Mouse (Mus musculus): ENCODE results near the gene Adap1. TPM values are rescaled to one million over a fixed set of nuclear protein-coding genes. Genes with fewer than 3 reads are reported as not detected.
A peak's percentile ranks its signal among the peaks of the same experiment; 100 is the strongest.

Gene Adap1
- polyA plus RNA-seq, 1 experiment from 2014 or later, result 4.5 TPM

DNA sequence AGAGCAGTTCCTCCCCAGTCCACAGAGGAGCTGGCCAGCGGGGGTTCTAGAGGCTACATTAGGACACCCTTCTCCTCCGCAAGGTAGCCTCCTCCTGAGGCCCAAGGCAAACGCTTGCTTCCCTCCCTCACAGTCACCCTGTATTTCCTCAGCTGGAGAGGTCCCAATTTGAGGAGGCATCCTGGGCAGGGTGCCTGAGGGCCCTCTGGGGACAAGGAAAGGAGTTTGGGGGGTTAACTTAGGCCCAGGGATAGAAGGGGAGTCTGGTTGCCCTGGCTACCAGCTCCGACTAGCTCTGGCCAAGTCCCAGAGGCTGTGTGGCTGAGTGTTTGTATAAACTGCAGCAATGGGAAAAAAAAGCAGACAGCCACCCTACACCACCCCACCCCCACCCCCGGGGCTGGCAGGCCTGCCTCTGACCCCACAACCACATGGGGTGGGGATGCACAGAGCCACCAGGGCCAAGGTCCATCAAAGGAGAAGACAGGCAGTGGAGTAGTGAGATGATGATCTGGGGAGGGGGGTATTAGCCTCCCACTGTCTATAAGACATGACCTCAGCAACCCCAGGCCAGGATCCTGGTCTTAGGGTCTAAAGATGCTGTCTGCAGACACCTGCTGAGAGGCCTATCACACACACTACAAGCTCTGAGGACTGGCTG is 39.6 kb upstream of the Adap1 start:
- Histone ChIP-seq H3K9me3 (no peaks in the 10 kb centered on the region), H3K27me3 (no peaks in the 10 kb centered on the region), H3K27ac (replicated peaks) (0 out of 2 replicates have a peak overlapping the region, but pooled peaks have one; percentile 30), H3K4me2 (replicated peaks) (no peak overlapping the region), H3K4me1 (peaks cover 12% of the 10 kb centered on the region), H3K4me3 (no peak overlapping the region), H3K36me3 (0 out of 2 replicates have a peak, but pooled peaks cover 10% of the 10 kb centered on the region), H3K9ac (replicated peaks) (no peak overlapping the region)
- 29% methylated on average over 5 of the region's 5 CpGs for WGBS
- 0 out of 2 replicates have a peak, but pooled peaks have one; percentile 12 for ATAC-seq (ENCODE audit: low FRiP score, low read depth)

DNA sequence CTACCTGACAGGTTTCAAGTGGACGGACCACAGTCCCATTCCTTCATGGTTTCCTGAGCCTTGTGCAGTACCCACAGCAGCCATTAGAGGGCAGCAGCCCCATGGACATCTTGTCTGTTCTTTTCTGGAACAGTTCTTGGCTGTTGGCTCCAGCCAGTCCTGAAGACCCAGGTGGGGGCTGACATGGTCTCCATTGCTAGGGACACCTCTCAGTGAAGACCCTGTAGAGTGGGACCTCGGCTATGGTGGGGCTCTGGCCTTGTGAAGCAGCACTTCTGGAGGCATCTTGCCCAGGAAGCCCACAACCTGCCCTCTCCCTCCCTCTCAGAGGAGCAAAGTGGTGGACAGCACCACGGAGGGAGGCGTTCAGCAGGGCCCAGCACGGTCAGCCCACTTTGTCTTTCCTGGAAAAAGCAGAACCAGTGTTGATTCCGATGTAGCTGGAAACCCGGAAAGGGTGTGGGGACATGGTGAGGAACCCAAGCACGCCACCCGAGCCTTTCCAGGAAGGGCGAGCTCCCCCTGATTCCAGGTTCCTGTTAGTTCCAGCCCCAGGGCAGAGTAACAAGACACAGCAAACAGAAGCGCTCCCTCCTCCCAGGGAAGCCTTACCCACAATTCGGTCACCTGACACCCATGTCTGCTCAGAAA is 39.0 kb upstream of the Adap1 start:
- Histone ChIP-seq H3K27ac (replicated peaks) (no peak overlapping the region), H3K9me3 (no peaks in the 10 kb centered on the region), H3K4me3 (no peak overlapping the region), H3K9ac (replicated peaks) (no peak overlapping the region), H3K27me3 (no peaks in the 10 kb centered on the region), H3K4me2 (replicated peaks) (no peak overlapping the region), H3K4me1 (peaks cover 12% of the 10 kb centered on the region), H3K36me3 (0 out of 2 replicates have a peak, but pooled peaks cover 10% of the 10 kb centered on the region)
- WGBS, result 39% methylated on average over 12 of the region's 12 CpGs
- peak; percentile 34; the same call in 1 of the 2 replicates for ATAC-seq (ENCODE audit: low FRiP score, low read depth)

GRCm38 (mm10) chr5:139363858-139364257 is 38.4 kb upstream of the Adap1 start:
- Histone ChIP-seq H3K9me3 (no peaks in the 10 kb centered on the region), H3K27me3 (no peaks in the 10 kb centered on the region), H3K27ac (replicated peaks) (no peak overlapping the region), H3K4me3 (no peak overlapping the region), H3K4me2 (replicated peaks) (no peak overlapping the region), H3K9ac (replicated peaks) (no peak overlapping the region), H3K36me3 (0 out of 2 replicates have a peak, but pooled peaks cover 10% of the 10 kb centered on the region), H3K4me1 (peaks cover 12% of the 10 kb centered on the region)
- ATAC-seq (ENCODE audit: low FRiP score, low read depth), result no peak
- WGBS, result 75% methylated on average over 7 of the region's 7 CpGs

DNA sequence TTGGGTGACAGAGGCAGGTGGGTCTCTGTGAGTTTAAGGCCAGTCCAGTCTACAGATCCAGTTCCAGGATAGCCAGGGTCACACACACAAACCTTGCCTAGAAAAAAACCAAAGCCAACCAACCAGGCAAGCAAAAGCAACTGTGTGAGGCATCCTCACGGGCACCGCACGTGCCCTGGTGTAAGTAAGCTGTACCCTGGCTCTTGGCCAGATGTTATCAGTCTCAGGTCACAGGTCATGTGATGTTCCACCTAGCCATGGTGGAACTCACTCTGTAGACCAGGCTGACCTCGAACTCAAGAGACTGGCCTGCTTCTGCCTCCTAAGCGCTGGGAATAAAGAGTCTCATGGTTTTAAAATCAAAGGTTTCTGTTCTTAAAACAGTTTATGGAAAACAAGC is 33.8 kb upstream of the Adap1 start:
- no peak overlapping the region for H3K27ac ChIP-seq (replicated peaks)
- H3K36me3 ChIP-seq, result 0 out of 2 replicates have a peak, but pooled peaks cover 10% of the 10 kb centered on the region
- no peak overlapping the region for H3K4me3 ChIP-seq
- ATAC-seq (ENCODE audit: low FRiP score, low read depth), result no peak
- no peaks in the 10 kb centered on the region for H3K4me1 ChIP-seq
- WGBS, result 95% methylated on average over 5 of the region's 5 CpGs
- no peaks in the 10 kb centered on the region for H3K9me3 ChIP-seq
- H3K27me3 ChIP-seq, result no peaks in the 10 kb centered on the region
- no peak overlapping the region for H3K9ac ChIP-seq (replicated peaks)
- no peak overlapping the region for H3K4me2 ChIP-seq (replicated peaks)

DNA sequence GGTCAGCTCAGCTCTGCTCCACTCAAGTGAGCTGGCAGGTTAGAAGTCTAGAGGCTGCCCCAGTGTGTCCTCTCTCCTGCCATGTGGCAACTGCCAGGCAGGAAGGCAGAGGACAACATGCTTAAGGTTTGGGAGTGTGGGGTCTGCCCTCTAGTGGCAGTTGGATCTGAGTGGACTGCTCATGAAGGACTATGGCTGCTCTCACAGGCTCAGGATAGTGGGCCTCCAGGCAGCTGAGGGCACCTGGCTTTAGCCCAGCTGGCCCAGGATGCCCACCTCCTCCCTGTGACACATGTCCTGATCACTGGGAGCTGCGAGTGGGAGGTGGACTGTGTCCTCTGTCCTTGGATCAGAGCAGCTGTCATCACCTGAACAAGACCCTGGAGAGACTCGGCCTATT is 33.2 kb upstream of the Adap1 start:
- Histone ChIP-seq H3K9me3 (no peaks in the 10 kb centered on the region), H3K4me3 (no peak overlapping the region), H3K9ac (replicated peaks) (no peak overlapping the region), H3K27me3 (no peaks in the 10 kb centered on the region), H3K27ac (replicated peaks) (no peak overlapping the region), H3K4me1 (no peaks in the 10 kb centered on the region), H3K4me2 (replicated peaks) (no peak overlapping the region), H3K36me3 (0 out of 2 replicates have a peak, but pooled peaks cover 9% of the 10 kb centered on the region)
- 90% methylated on average over 2 of the region's 2 CpGs for WGBS
- ATAC-seq (ENCODE audit: low FRiP score, low read depth), result no peak

GRCm38 (mm10) chr5:139355235-139355772 is 29.9 kb upstream of the Adap1 start:
- Histone ChIP-seq H3K27ac (replicated peaks) (no peak overlapping the region), H3K27me3 (peaks cover 12% of the 10 kb centered on the region; the same call in 1 of the 2 replicates), H3K4me2 (replicated peaks) (no peak overlapping the region), H3K9me3 (no peaks in the 10 kb centered on the region), H3K9ac (replicated peaks) (no peak overlapping the region), H3K36me3 (no peaks in the 10 kb centered on the region), H3K4me3 (no peak overlapping the region), H3K4me1 (peaks cover 9% of the 10 kb centered on the region; the same call in 1 of the 2 replicates)
- WGBS, result 39% methylated on average over 19 of the region's 19 CpGs
- no peak for ATAC-seq (ENCODE audit: low FRiP score, low read depth)

GRCm38 (mm10) chr5:139353946-139354345 is 28.5 kb upstream of the Adap1 start:
- Histone ChIP-seq H3K4me2 (replicated peaks) (no peak overlapping the region), H3K36me3 (no peaks in the 10 kb centered on the region), H3K9me3 (no peaks in the 10 kb centered on the region), H3K4me1 (peaks cover 9% of the 10 kb centered on the region; the same call in 1 of the 2 replicates), H3K27me3 (peaks cover 16% of the 10 kb centered on the region; the same call in 1 of the 2 replicates), H3K4me3 (no peak overlapping the region), H3K9ac (replicated peaks) (no peak overlapping the region), H3K27ac (replicated peaks) (no peak overlapping the region)
- WGBS, result 83% methylated on average over 11 of the region's 11 CpGs
- ATAC-seq (ENCODE audit: low FRiP score, low read depth), result no peak

- H3K4me3 ChIP-seq, result no peak overlapping the region
- no peak overlapping the region for H3K27ac ChIP-seq (replicated peaks)
- H3K9me3 ChIP-seq, result no peaks in the 10 kb centered on the region
- 65% methylated on average over 10 of the region's 10 CpGs for WGBS
- no peaks in the 10 kb centered on the region for H3K36me3 ChIP-seq
- H3K27me3 ChIP-seq, result peaks cover 16% of the 10 kb centered on the region; the same call in 1 of the 2 replicates
- H3K9ac ChIP-seq (replicated peaks), result no peak overlapping the region
- ATAC-seq (ENCODE audit: low FRiP score, low read depth), result no peak
- H3K4me2 ChIP-seq (replicated peaks), result no peak overlapping the region
- peaks cover 9% of the 10 kb centered on the region; the same call in 1 of the 2 replicates for H3K4me1 ChIP-seq
These were observed 28.1 kb upstream of the Adap1 start for GRCm38 (mm10) chr5:139353496-139353895.

GRCm38 (mm10) chr5:139352317-139352716 is 26.9 kb upstream of the Adap1 start, which contains the start of gene Cyp2w1:
TSS of gene Cyp2w1 (plus strand) at chr5:139352617.
- H3K4me2 ChIP-seq (replicated peaks), result no peak within 1 kb of the TSS
- peaks cover 16% of the 10 kb centered on the region; the same call in 1 of the 2 replicates for H3K27me3 ChIP-seq
- no peak within 1 kb of the TSS for H3K4me3 ChIP-seq
- no peaks in the 10 kb centered on the region for H3K9me3 ChIP-seq
- no peak within 1 kb of the TSS for H3K27ac ChIP-seq (replicated peaks)
- peaks cover 9% of the 10 kb centered on the region; the same call in 1 of the 2 replicates for H3K4me1 ChIP-seq
- no peaks in the 10 kb centered on the region for H3K36me3 ChIP-seq
- no peak within 1 kb of the TSS for H3K9ac ChIP-seq (replicated peaks)
- WGBS, result 53% methylated on average over 5 of the region's 6 CpGs
- no peak for ATAC-seq (ENCODE audit: low FRiP score, low read depth)

DNA sequence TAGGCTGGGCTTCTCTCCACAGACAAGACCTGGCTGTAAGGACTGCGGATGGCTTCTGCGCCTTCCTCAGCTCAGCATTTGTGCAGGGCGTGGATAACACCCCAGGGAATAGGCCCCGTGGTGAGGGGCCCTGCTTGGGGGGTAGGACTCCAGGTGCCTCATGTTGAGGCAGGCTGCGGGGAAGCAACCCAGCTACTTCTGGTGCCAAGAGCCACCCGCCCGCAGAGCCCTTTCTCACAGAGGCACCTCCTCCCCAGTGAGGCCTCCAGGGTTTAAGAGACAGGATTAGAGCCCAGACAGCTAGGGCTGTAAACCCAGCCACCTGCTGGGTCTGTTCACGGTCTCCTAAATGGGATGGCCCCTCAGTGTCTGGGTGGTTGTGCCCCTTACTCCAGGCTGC is 26.2 kb upstream of the Adap1 start:
- no peak for ATAC-seq (ENCODE audit: low FRiP score, low read depth)
- Histone ChIP-seq H3K27me3 (peaks cover 16% of the 10 kb centered on the region; the same call in 1 of the 2 replicates), H3K27ac (replicated peaks) (no peak overlapping the region), H3K9me3 (no peaks in the 10 kb centered on the region), H3K36me3 (no peaks in the 10 kb centered on the region), H3K4me1 (peaks cover 9% of the 10 kb centered on the region; the same call in 1 of the 2 replicates), H3K9ac (replicated peaks) (no peak overlapping the region), H3K4me2 (replicated peaks) (no peak overlapping the region), H3K4me3 (no peak overlapping the region)
- 33% methylated on average over 8 of the region's 8 CpGs for WGBS

GRCm38 (mm10) chr5:139351134-139351533 is 25.7 kb upstream of the Adap1 start, which contains the start of gene Cox19:
TSS of gene Cox19 (minus strand) at chr5:139351418.
- Histone ChIP-seq H3K9me3 (no peaks in the 10 kb centered on the region), H3K27ac (replicated peaks) (no peak within 1 kb of the TSS), H3K4me2 (replicated peaks) (no peak within 1 kb of the TSS), H3K4me3 (no peak within 1 kb of the TSS), H3K27me3 (peaks cover 21% of the 10 kb centered on the region; the same call in 1 of the 2 replicates), H3K9ac (replicated peaks) (no peak within 1 kb of the TSS), H3K36me3 (no peaks in the 10 kb centered on the region), H3K4me1 (peaks cover 9% of the 10 kb centered on the region; the same call in 1 of the 2 replicates)
- no peak for ATAC-seq (ENCODE audit: low FRiP score, low read depth)
- 60% methylated on average over 5 of the region's 5 CpGs for WGBS

DNA sequence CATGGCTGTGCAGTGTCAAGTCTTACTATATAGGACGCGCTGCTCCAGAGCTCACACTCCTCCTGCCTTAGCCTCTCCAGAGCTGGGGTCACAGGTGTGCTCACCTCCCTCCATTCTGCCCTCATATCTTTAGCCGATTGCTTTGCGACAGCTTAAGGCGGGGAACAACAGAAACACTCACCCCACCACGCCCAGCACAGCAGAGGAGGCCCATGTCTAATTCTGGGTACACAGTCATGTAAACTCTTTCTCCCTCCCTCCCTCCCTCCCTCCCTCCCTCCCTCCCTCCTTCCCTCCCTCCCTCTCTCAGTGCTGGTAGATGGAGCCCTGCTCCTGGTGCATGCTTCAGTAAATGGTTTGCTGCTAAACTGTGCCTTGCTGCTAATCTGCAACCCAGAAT is 24.3 kb upstream of the Adap1 start:
- H3K4me3 ChIP-seq, result no peak overlapping the region
- H3K27ac ChIP-seq (replicated peaks), result no peak overlapping the region
- no peak overlapping the region for H3K4me2 ChIP-seq (replicated peaks)
- peaks cover 21% of the 10 kb centered on the region; the same call in 1 of the 2 replicates for H3K27me3 ChIP-seq
- H3K36me3 ChIP-seq, result no peaks in the 10 kb centered on the region
- ATAC-seq (ENCODE audit: low FRiP score, low read depth), result no peak
- no peak overlapping the region for H3K9ac ChIP-seq (replicated peaks)
- 80% methylated on average over 6 of the region's 6 CpGs for WGBS
- H3K9me3 ChIP-seq, result no peaks in the 10 kb centered on the region
- H3K4me1 ChIP-seq, result peaks cover 14% of the 10 kb centered on the region; the same call in 1 of the 2 replicates

All from midbrain, embryonic 12.5 days (tissue).